Comparison of ENCODE assay signal across 1 mouse cellular context in the genomic region with DNA sequence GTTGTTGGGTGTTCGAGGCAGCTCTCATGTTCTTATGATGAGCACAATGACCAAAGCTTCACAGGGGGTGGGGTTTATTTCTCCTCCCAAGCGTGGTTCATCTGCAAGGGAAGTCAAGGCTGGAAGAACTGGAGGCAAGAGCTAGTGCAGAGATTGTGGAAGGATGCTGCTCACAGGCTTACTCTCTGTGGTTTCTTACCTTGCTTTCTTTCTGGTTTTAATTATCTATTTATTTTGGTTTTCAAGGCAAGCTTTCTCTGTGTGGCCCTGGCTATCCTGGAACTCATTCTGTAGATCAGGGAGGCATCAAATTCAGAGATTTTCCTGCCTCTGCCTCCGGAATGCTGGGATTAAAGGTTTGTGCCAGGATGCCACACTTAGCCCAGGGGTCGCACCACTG. TPM values are rescaled to one million over a fixed set of nuclear protein-coding genes. Genes with fewer than 3 reads are reported as not detected.
"Had no signal": no experiment of that assay in that cellular context is flagged by ENCODE, and none has a peak within 500 bp of the region (broad histone marks: within the 10 kb centered on the region; RNA-seq: fewer than 3 reads in every experiment).

A gene (minus strand): TSS at position 101 of the 400 bp plus-strand sequence.

RNA-seq across cellular contexts. Expression of the gene that starts here (rescaled TPM):
- polyA plus RNA-seq: limb, embryonic 12.5 days had no signal
